Mouse (Mus musculus): ENCODE measurements around the gene Slc37a3. TPM values are rescaled to one million over a fixed set of nuclear protein-coding genes. Genes with fewer than 3 reads are reported as not detected.
"Not testable (repeated sequence)": the region's sequence is repeated elsewhere in the genome, so short reads cannot be mapped to it uniquely, and the experiment has no call there.

Gene Slc37a3
- 50.5 and 58.7 TPM in 2 replicates for polyA plus RNA-seq (2016; fragmentation: Nextera tagmentation; extraction: Ambion mirVana)

GRCm38 (mm10) chr6:39377311-39377827 lies at the start of gene Slc37a3:
Gene Slc37a3 (minus strand): TSS chr6:39377675.
- peak within 1 kb of the TSS; percentile 73 for H3K4me3 ChIP-seq
- peak within 1 kb of the TSS; percentile 79 for H3K9ac ChIP-seq
- H3K27ac ChIP-seq, result no peak within 1 kb of the TSS
- H3K36me3 ChIP-seq, result peaks cover 7% of the 10 kb centered on the region; the same call in 1 of the 2 replicates
- 0 out of 2 replicates have a peak, but pooled peaks cover 15% of the 10 kb centered on the region for H3K4me1 ChIP-seq
- peak within 1 kb of the TSS; percentile 71 for H3K4me2 ChIP-seq (replicated peaks)
- H3K27me3 ChIP-seq, result peaks cover 11% of the 10 kb centered on the region
- under 1% methylated on average over 43 of the region's 43 CpGs for WGBS
- H3K9me3 ChIP-seq, result no peaks in the 10 kb centered on the region
- peak; percentile 89 for ATAC-seq (ENCODE audit: insufficient number of reproducible peaks, insufficient read depth, low FRiP score, low TSS enrichment)

GRCm38 (mm10) chr6:39426725-39427124 lies 49.2 kb upstream of the Slc37a3 start:
- Histone ChIP-seq H3K9ac (no peak overlapping the region), H3K4me1 (no peaks in the 10 kb centered on the region), H3K4me3 (no peak overlapping the region), H3K4me2 (replicated peaks) (no peak overlapping the region), H3K36me3 (no peaks in the 10 kb centered on the region), H3K9me3 (no peaks in the 10 kb centered on the region), H3K27me3 (peaks cover 7% of the 10 kb centered on the region; the same call in 1 of the 2 replicates), H3K27ac (no peak overlapping the region)
- WGBS, result 81% methylated on average over 4 of the region's 4 CpGs
- ATAC-seq (ENCODE audit: insufficient number of reproducible peaks, insufficient read depth, low FRiP score, low TSS enrichment), result no peak

GRCm38 (mm10) chr6:39425181-39425580 lies 47.7 kb upstream of the Slc37a3 start:
- 75% methylated on average over 2 of the region's 2 CpGs for WGBS
- ATAC-seq (ENCODE audit: insufficient number of reproducible peaks, insufficient read depth, low FRiP score, low TSS enrichment), result no peak
- Histone ChIP-seq H3K4me2 (replicated peaks) (no peak overlapping the region), H3K9ac (no peak overlapping the region), H3K4me3 (no peak overlapping the region), H3K9me3 (no peaks in the 10 kb centered on the region), H3K36me3 (no peaks in the 10 kb centered on the region), H3K27ac (no peak overlapping the region), H3K27me3 (peaks cover 7% of the 10 kb centered on the region; the same call in 1 of the 2 replicates), H3K4me1 (no peaks in the 10 kb centered on the region)

- H3K27me3 ChIP-seq, result peaks cover 7% of the 10 kb centered on the region; the same call in 1 of the 2 replicates
Observed at GRCm38 (mm10) chr6:39423686-39424085, 46.2 kb upstream of the Slc37a3 start.

GRCm38 (mm10) chr6:39423130-39423551 lies 45.7 kb upstream of the Slc37a3 start:
- Histone ChIP-seq H3K27ac (no peak overlapping the region), H3K4me1 (0 out of 2 replicates have a peak, but pooled peaks cover 5% of the 10 kb centered on the region), H3K9me3 (no peaks in the 10 kb centered on the region), H3K4me2 (replicated peaks) (no peak overlapping the region), H3K9ac (no peak overlapping the region), H3K27me3 (peaks cover 10% of the 10 kb centered on the region), H3K4me3 (no peak overlapping the region), H3K36me3 (no peaks in the 10 kb centered on the region)
- WGBS, result 72% methylated on average over 6 of the region's 6 CpGs
- ATAC-seq (ENCODE audit: insufficient number of reproducible peaks, insufficient read depth, low FRiP score, low TSS enrichment), result no peak

More at GRCm38 (mm10) chr6:39423686-39424085, 46.2 kb upstream of the Slc37a3 start:
- Histone ChIP-seq H3K4me1 (0 out of 2 replicates have a peak, but pooled peaks cover 5% of the 10 kb centered on the region), H3K27ac (no peak overlapping the region), H3K36me3 (no peaks in the 10 kb centered on the region), H3K4me3 (no peak overlapping the region), H3K9me3 (no peaks in the 10 kb centered on the region), H3K4me2 (replicated peaks) (no peak overlapping the region), H3K9ac (no peak overlapping the region)
- no peak for ATAC-seq (ENCODE audit: insufficient number of reproducible peaks, insufficient read depth, low FRiP score, low TSS enrichment)
- WGBS, result 88% methylated on average over 7 of the region's 7 CpGs

GRCm38 (mm10) chr6:39420867-39421266 lies 43.4 kb upstream of the Slc37a3 start:
- H3K4me2 ChIP-seq (replicated peaks), result no peak overlapping the region
- ATAC-seq (ENCODE audit: insufficient number of reproducible peaks, insufficient read depth, low FRiP score, low TSS enrichment), result no peak
- H3K9me3 ChIP-seq, result no peaks in the 10 kb centered on the region
- WGBS, result 51% methylated on average over 4 of the region's 4 CpGs
- no peak overlapping the region for H3K4me3 ChIP-seq
- no peaks in the 10 kb centered on the region for H3K36me3 ChIP-seq
- peaks cover 16% of the 10 kb centered on the region for H3K27me3 ChIP-seq
- 0 out of 2 replicates have a peak, but pooled peaks cover 5% of the 10 kb centered on the region for H3K4me1 ChIP-seq
- H3K9ac ChIP-seq, result no peak overlapping the region
- no peak overlapping the region for H3K27ac ChIP-seq

- Histone ChIP-seq H3K4me2 (replicated peaks) (peak within 1 kb of the TSS; percentile 64), H3K4me3 (peak within 1 kb of the TSS; percentile 94), H3K36me3 (no peaks in the 10 kb centered on the region), H3K9ac (peak within 1 kb of the TSS; percentile 76), H3K4me1 (0 out of 2 replicates have a peak, but pooled peaks cover 5% of the 10 kb centered on the region), H3K27ac (peak within 1 kb of the TSS; percentile 82), H3K27me3 (peaks cover 16% of the 10 kb centered on the region), H3K9me3 (no peaks in the 10 kb centered on the region)
- peak; percentile 94 for ATAC-seq (ENCODE audit: insufficient number of reproducible peaks, insufficient read depth, low FRiP score, low TSS enrichment)
- under 1% methylated on average over 82 of the region's 82 CpGs for WGBS
Observed at GRCm38 (mm10) chr6:39419851-39420721, 42.6 kb upstream of the Slc37a3 start, which contains the start of gene Mkrn1. Gene Mkrn1 (minus strand): TSS chr6:39420462.

- H3K27me3 ChIP-seq, result peaks cover 16% of the 10 kb centered on the region
- H3K9ac ChIP-seq, result peak overlapping the region; percentile 76
- H3K4me1 ChIP-seq, result 0 out of 2 replicates have a peak, but pooled peaks cover 5% of the 10 kb centered on the region
- peak overlapping the region; percentile 82 for H3K27ac ChIP-seq
- peak overlapping the region; percentile 94 for H3K4me3 ChIP-seq
- peak overlapping the region; percentile 64 for H3K4me2 ChIP-seq (replicated peaks)
- WGBS, result under 1% methylated on average over 43 of the region's 43 CpGs
- ATAC-seq (ENCODE audit: insufficient number of reproducible peaks, insufficient read depth, low FRiP score, low TSS enrichment), result no peak
- no peaks in the 10 kb centered on the region for H3K9me3 ChIP-seq
- no peaks in the 10 kb centered on the region for H3K36me3 ChIP-seq
Observed at GRCm38 (mm10) chr6:39419386-39419850, 41.9 kb upstream of the Slc37a3 start.

GRCm38 (mm10) chr6:39416654-39417053 lies 39.2 kb upstream of the Slc37a3 start:
- H3K36me3 ChIP-seq; H3K9me3 ChIP-seq; H3K27me3 ChIP-seq; H3K27ac ChIP-seq; H3K4me1 ChIP-seq; H3K4me3 ChIP-seq; ATAC-seq (ENCODE audit: insufficient number of reproducible peaks, insufficient read depth, low FRiP score, low TSS enrichment); H3K4me2 ChIP-seq (replicated peaks); H3K9ac ChIP-seq: not testable (repeated sequence)

- no peak for ATAC-seq (ENCODE audit: insufficient number of reproducible peaks, insufficient read depth, low FRiP score, low TSS enrichment)
- Histone ChIP-seq H3K36me3 (no peaks in the 10 kb centered on the region), H3K4me2 (replicated peaks) (no peak overlapping the region), H3K4me3 (no peak overlapping the region), H3K27ac (no peak overlapping the region), H3K9me3 (no peaks in the 10 kb centered on the region), H3K9ac (no peak overlapping the region), H3K27me3 (peaks cover 9% of the 10 kb centered on the region), H3K4me1 (0 out of 2 replicates have a peak, but pooled peaks cover 5% of the 10 kb centered on the region)
- 48% methylated on average over 3 of the region's 5 CpGs for WGBS
Observed at GRCm38 (mm10) chr6:39415762-39416161, 38.3 kb upstream of the Slc37a3 start.

GRCm38 (mm10) chr6:39414106-39414505 lies 36.6 kb upstream of the Slc37a3 start:
- Histone ChIP-seq H3K9ac (no peak overlapping the region), H3K27me3 (peaks cover 9% of the 10 kb centered on the region), H3K4me2 (replicated peaks) (no peak overlapping the region), H3K4me1 (0 out of 2 replicates have a peak, but pooled peaks cover 3% of the 10 kb centered on the region), H3K4me3 (no peak overlapping the region), H3K9me3 (no peaks in the 10 kb centered on the region), H3K27ac (no peak overlapping the region), H3K36me3 (0 out of 2 replicates have a peak, but pooled peaks cover 2% of the 10 kb centered on the region)
- ATAC-seq (ENCODE audit: insufficient number of reproducible peaks, insufficient read depth, low FRiP score, low TSS enrichment), result no peak
- 77% methylated on average over 1 of the region's 1 CpGs for WGBS

Data from embryonic facial prominence, embryonic 12.5 days (tissue).